Mouse (Mus musculus) myocyte (in vitro differentiated cells): Measurements from ENCODE around the gene Il22ra2.

Source experiments
- POLR2A ChIP-seq: IDR thresholded peaks from one replicate; pipeline ENCODE4 v1.6.1; 2011; ENCODE audit warnings: low read depth, mild to moderate bottlenecking, control low read depth, moderate library complexity; ENCODE audit not compliant: insufficient read length
- SRF ChIP-seq: IDR thresholded peaks from one replicate; pipeline ENCODE4 v1.6.1; 2011; ENCODE audit warnings: low read depth; ENCODE audit not compliant: control insufficient read depth, insufficient read length
- TCF3 ChIP-seq: IDR thresholded peaks from one replicate; pipeline ENCODE4 v1.6.1; 2011; ENCODE audit warnings: low read depth, control low read depth; ENCODE audit not compliant: insufficient read length

- TF ChIP-seq SRF (no peak), POLR2A (peak; percentile 87), TCF3 (no peak)
These were observed 30.0 kb upstream of the Il22ra2 start, which contains the start of gene Ifngr1 for GRCm38 (mm10) chr10:19591641-19592441.
